Mouse (Mus musculus) heart, adult 2 months (tissue): ENCODE results near the gene Mogs. TPM values are rescaled to one million over a fixed set of nuclear protein-coding genes. Genes with fewer than 3 reads are reported as not detected.

Source experiments
- DNase-seq, 2 experiments: peaks; one replicate each; pipeline ENCODE4 v3.0.0; 2021
- H3K27ac ChIP-seq: fragments of 200-600 bp; 2 replicates; pipeline ENCODE4 v1.8.1; 2022
- H3K27me3 ChIP-seq: fragments of 200-500 bp; 2 replicates; pipeline ENCODE4 v1.6.1; 2012; ENCODE audit warnings: mild to moderate bottlenecking, low read length, inconsistent platforms, mixed read lengths; ENCODE audit not compliant: control insufficient read depth, insufficient read depth
- H3K36me3 ChIP-seq: fragments of 200-500 bp; 2 replicates; pipeline ENCODE4 v1.6.1; 2012; ENCODE audit warnings: low read length, inconsistent platforms; ENCODE audit not compliant: control insufficient read depth, insufficient read depth
- H3K4me1 ChIP-seq: fragments of 200-500 bp; 2 replicates; pipeline ENCODE4 v1.6.1; 2011; ENCODE audit warnings: low read length; ENCODE audit not compliant: control insufficient read depth, insufficient read depth
- H3K4me3 ChIP-seq: fragments of 200-600 bp; 2 replicates; pipeline ENCODE4 v1.8.1; 2022
- H3K79me2 ChIP-seq: fragments of 200-500 bp; replicated peaks from 2 replicates; pipeline ENCODE4 v1.6.1; 2012; ENCODE audit warnings: mild to moderate bottlenecking, inconsistent platforms, low read length, moderate library complexity, mixed read lengths; ENCODE audit not compliant: control insufficient read depth, insufficient read depth
- H3K9ac ChIP-seq: fragments of 200-500 bp; 2 replicates; pipeline ENCODE4 v1.6.1; 2012; ENCODE audit warnings: low read depth, mild to moderate bottlenecking, control low read depth, inconsistent platforms, low read length, mixed read lengths
- CTCF ChIP-seq: fragments of 200-600 bp; IDR thresholded peaks from 2 replicates; pipeline ENCODE4 v1.8.1; 2022; ENCODE audit warnings: antibody characterized with exemption, mild to moderate bottlenecking, moderate library complexity
- EP300 ChIP-seq: fragments of 200-500 bp; IDR thresholded peaks from 2 replicates; pipeline ENCODE4 v1.6.1; 2011; ENCODE audit warnings: low read depth, low read length, control low read depth; ENCODE audit not compliant: insufficient read depth
- POLR2A ChIP-seq: fragments of 200-500 bp; IDR thresholded peaks from 2 replicates; pipeline ENCODE4 v1.6.1; 2011; ENCODE audit warnings: mild to moderate bottlenecking, low read depth, low read length, control low read depth; ENCODE audit not compliant: insufficient read depth
- WGBS: fragments of 180-500 bp; shearing (Covaris S2); methylation state at CpG from one replicate; pipeline ENCODE4 v1.1.7; 2018; 5-methylcytosine and 5-hydroxymethylcytosine counted together
- intact Hi-C: fragments of 180-260 bp; cut with DNase I; formaldehyde crosslinking; loops from one replicate; pipeline ENCODE4 v1.15.1; 2025
- polyA plus RNA-seq: library from polyadenylated mRNA; depleted of rRNA; stranded (reverse); fragments of >200 nt; gene quantifications from 2 replicates; pipeline ENCODE4 v1.2.3, GENCODE M21; 2012
- total RNA-seq, 2 experiments: library from RNA; stranded (reverse); gene quantifications; 2 replicates each; pipeline ENCODE4 v1.2.3; 2021

Mogs gene
- total and polyA plus RNA-seq, 3 experiments = 7.2 to 13.9 (median 9.9) TPM

- Histone ChIP-seq H3K27me3 (no peaks in the 10 kb centered on the region; the same call in 1 of the 2 replicates), H3K79me2 (no peaks in the 10 kb centered on the region), H3K4me1 (peaks cover 4% of the 10 kb centered on the region), H3K36me3 (no peaks in the 10 kb centered on the region), H3K9ac (peak overlapping the region; percentile 91), H3K27ac (peak overlapping the region; percentile 99), H3K4me3 (peak overlapping the region; percentile 98)
- under 1% methylated on average over 46 of the region's 46 CpGs for WGBS
- peak; percentile 99 to 100 for DNase-seq
- TF ChIP-seq POLR2A (peak; percentile 52), EP300 (peak; percentile 49; the same call in 1 of the 2 replicates), CTCF (peak; percentile 85)
- intact Hi-C loops = loop anchor here (1.0 kb wide), 1 partner anchor 82 kb away; no protein-coding TSS in a partner anchor
Measured at GRCm38 (mm10) chr6:83078324-83078858, 36.9 kb upstream of the Mogs start.

- no peak for DNase-seq
- Histone ChIP-seq H3K9ac (no peak overlapping the region), H3K27me3 (no peaks in the 10 kb centered on the region; the same call in 1 of the 2 replicates), H3K36me3 (no peaks in the 10 kb centered on the region), H3K4me3 (no peak overlapping the region), H3K79me2 (no peaks in the 10 kb centered on the region), H3K4me1 (peaks cover 4% of the 10 kb centered on the region), H3K27ac (no peak overlapping the region)
- intact Hi-C loops = no loop called here
- TF ChIP-seq POLR2A (no peak), EP300 (no peak), CTCF (no peak)
- 96% methylated on average over 5 of the region's 5 CpGs for WGBS
Measured at GRCm38 (mm10) chr6:83080210-83080609, 35.1 kb upstream of the Mogs start.

GRCm38 (mm10) chr6:83083497-83083896 lies 31.8 kb upstream of the Mogs start:
- H3K79me2 ChIP-seq = no peaks in the 10 kb centered on the region
- no peak overlapping the region for H3K4me3 ChIP-seq
- H3K27me3 ChIP-seq = no peaks in the 10 kb centered on the region
- H3K27ac ChIP-seq = no peak overlapping the region
- peaks cover 4% of the 10 kb centered on the region for H3K4me1 ChIP-seq
- no peak for DNase-seq
- intact Hi-C loops = no loop called here
- H3K9ac ChIP-seq = no peak overlapping the region
- no peaks in the 10 kb centered on the region for H3K36me3 ChIP-seq
- 31% methylated on average over 5 of the region's 5 CpGs for WGBS
- TF ChIP-seq CTCF (no peak), POLR2A (no peak), EP300 (no peak)

- H3K36me3 ChIP-seq = no peaks in the 10 kb centered on the region
- H3K9ac ChIP-seq = no peak overlapping the region
- no peaks in the 10 kb centered on the region for H3K79me2 ChIP-seq
- H3K27ac ChIP-seq = no peak overlapping the region
- intact Hi-C loops = no loop called here
- TF ChIP-seq EP300 (no peak), CTCF (no peak), POLR2A (no peak)
- no peak overlapping the region for H3K4me3 ChIP-seq
- H3K27me3 ChIP-seq = no peaks in the 10 kb centered on the region
- DNase-seq = no peak
- WGBS = 23% methylated on average over 6 of the region's 6 CpGs
- no peaks in the 10 kb centered on the region for H3K4me1 ChIP-seq
Measured at GRCm38 (mm10) chr6:83084477-83084876, 30.8 kb upstream of the Mogs start.

GRCm38 (mm10) chr6:83086121-83087035 lies 28.9 kb upstream of the Mogs start, which contains the start of gene Lbx2:
Gene Lbx2, plus strand, starts transcription at chr6:83086367.
- Histone ChIP-seq H3K79me2 (no peaks in the 10 kb centered on the region), H3K4me1 (no peaks in the 10 kb centered on the region), H3K27ac (peak within 1 kb of the TSS; percentile 76), H3K36me3 (no peaks in the 10 kb centered on the region), H3K27me3 (no peaks in the 10 kb centered on the region), H3K9ac (peak within 1 kb of the TSS; percentile 73), H3K4me3 (peak within 1 kb of the TSS; percentile 64)
- peak in 1 of 2 experiments; percentile 41 for DNase-seq
- 14% methylated on average over 42 of the region's 42 CpGs for WGBS
- intact Hi-C loops = no loop called here
- TF ChIP-seq POLR2A = no peak
- no peak for TF ChIP-seq CTCF
- TF ChIP-seq EP300 = no peak
